Mouse (Mus musculus) forebrain, postnatal 0 days (tissue): ENCODE data around the gene Ptprm. TPM values are rescaled to one million over a fixed set of nuclear protein-coding genes. Genes with fewer than 3 reads are reported as not detected.

Source experiments
- ATAC-seq: fragments of 200-750 bp; cut with Nextera tagmentation; 2 replicates; pipeline ENCODE4 v1.8.0; 2017; ENCODE audit warnings: mild to moderate bottlenecking, moderate library complexity
- DNase-seq: peaks from one replicate; pipeline ENCODE4 v3.0.0-alpha.2; 2015
- H3K27ac ChIP-seq: fragments of 300-500 bp; sonication (generic); 2 replicates; pipeline ENCODE4 v1.5.1; 2014; ENCODE audit warnings: low read depth, mild to moderate bottlenecking, antibody characterized with exemption, low read length, moderate library complexity, mixed read lengths
- H3K27me3 ChIP-seq: fragments of 300-500 bp; sonication (generic); 2 replicates; pipeline ENCODE4 v1.6.1; 2014; ENCODE audit warnings: mild to moderate bottlenecking, low read length, mixed read lengths; ENCODE audit not compliant: insufficient read depth
- H3K36me3 ChIP-seq: fragments of 300-500 bp; sonication (generic); 2 replicates; pipeline ENCODE4 v1.6.1; 2014; ENCODE audit warnings: mild to moderate bottlenecking, moderate library complexity; ENCODE audit not compliant: insufficient read depth
- H3K4me1 ChIP-seq: fragments of 300-500 bp; sonication (generic); 2 replicates; pipeline ENCODE4 v1.6.1; 2014; ENCODE audit warnings: antibody characterized with exemption; ENCODE audit not compliant: insufficient read depth
- H3K4me2 ChIP-seq: fragments of 300-500 bp; sonication (generic); 2 replicates; pipeline ENCODE4 v1.6.1; 2014; ENCODE audit warnings: low read depth, mild to moderate bottlenecking, moderate library complexity
- H3K4me3 ChIP-seq: fragments of 300-500 bp; sonication (generic); 2 replicates; pipeline ENCODE4 v1.5.1; 2014; ENCODE audit warnings: low read depth, low read length, mixed read lengths
- H3K9ac ChIP-seq: fragments of 300-500 bp; sonication (generic); 2 replicates; pipeline ENCODE4 v1.6.1; 2014; ENCODE audit warnings: mild to moderate bottlenecking
- H3K9me3 ChIP-seq: fragments of 300-500 bp; sonication (generic); 2 replicates; pipeline ENCODE4 v1.6.1; 2016; ENCODE audit warnings: low read length
- CTCF ChIP-seq: sonication (generic); IDR thresholded peaks from 2 replicates; pipeline ENCODE4 v1.5.1; 2016; ENCODE audit warnings: antibody characterized with exemption, control low read depth, low read depth
- WGBS: fragments of 180-500 bp; shearing (Covaris S2); extraction: QIAGEN DNeasy Blood & Tissue Kit; methylation state at CpG from one replicate; pipeline ENCODE4 v1.1.7; 2014; 5-methylcytosine and 5-hydroxymethylcytosine counted together
- polyA plus RNA-seq: library from polyadenylated mRNA; unstranded; fragments of >200 nt; fragmentation: Nextera tagmentation; extraction: Ambion mirVana; gene quantifications from 2 replicates; pipeline ENCODE4 v1.2.1, GENCODE M21; 2015
- total RNA-seq: library from RNA; depleted of rRNA; stranded (reverse); fragments of >200 nt; gene quantifications from 2 replicates; pipeline ENCODE4 v1.2.3, GENCODE M21; 2014

Ptprm gene
- total and polyA plus RNA-seq, 2 experiments from 2014 or later: 12.9 to 33.2 TPM

DNA sequence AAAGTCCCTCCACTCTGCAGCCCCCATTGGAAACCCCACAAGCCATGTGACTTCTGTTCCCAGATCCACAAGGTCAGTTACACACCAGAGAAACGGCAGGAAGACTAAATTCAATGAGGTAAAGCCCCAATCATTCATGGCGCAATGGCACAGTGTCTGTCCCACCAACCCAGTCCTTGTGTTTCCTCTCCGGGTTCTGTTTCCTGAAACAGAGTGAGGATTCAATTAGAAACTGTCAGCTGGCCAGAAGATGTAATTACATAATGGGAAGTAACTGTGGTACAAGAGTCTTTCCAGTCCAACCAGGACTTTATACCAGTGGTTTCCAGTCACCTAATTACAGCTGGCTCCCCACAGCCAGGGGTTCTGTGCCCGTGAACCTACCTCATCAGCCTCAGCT is 24.8 kb downstream of the Ptprm start:
- no peak overlapping the region for H3K4me3 ChIP-seq
- DNase-seq (no peak), ATAC-seq (no peak)
- no peak overlapping the region for H3K27ac ChIP-seq
- H3K9ac ChIP-seq: no peak overlapping the region
- no peaks in the 10 kb centered on the region for H3K9me3 ChIP-seq
- no peak for TF ChIP-seq CTCF
- H3K36me3 ChIP-seq: no peaks in the 10 kb centered on the region
- H3K4me1 ChIP-seq: no peaks in the 10 kb centered on the region
- 69% methylated on average over 4 of the region's 4 CpGs for WGBS
- H3K4me2 ChIP-seq: no peak overlapping the region
- H3K27me3 ChIP-seq: no peaks in the 10 kb centered on the region

DNA sequence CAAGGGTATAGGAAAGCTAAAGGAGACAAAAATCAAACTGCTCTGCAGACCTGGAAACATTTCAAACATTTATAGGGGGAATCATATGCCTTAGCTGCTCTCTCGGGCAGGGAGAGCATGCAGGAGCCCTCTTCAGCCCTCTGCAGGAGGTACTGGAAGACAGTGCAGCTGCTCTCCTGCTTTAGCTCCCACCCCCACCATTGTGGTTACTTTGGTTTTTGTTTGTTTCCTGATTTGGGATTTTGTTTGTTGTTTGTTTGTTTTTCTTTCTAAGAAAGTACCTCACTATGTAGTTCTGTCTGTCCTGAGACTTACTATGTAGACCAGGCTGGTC is 29.8 kb downstream of the Ptprm start:
- no peak overlapping the region for H3K27ac ChIP-seq
- H3K4me3 ChIP-seq: no peak overlapping the region
- no peak overlapping the region for H3K9ac ChIP-seq
- ATAC-seq: no peak
- no peaks in the 10 kb centered on the region for H3K9me3 ChIP-seq
- H3K4me1 ChIP-seq: no peaks in the 10 kb centered on the region
- H3K4me2 ChIP-seq: no peak overlapping the region
- 29% methylated on average over 1 of the region's 1 CpGs for WGBS
- H3K27me3 ChIP-seq: no peaks in the 10 kb centered on the region
- TF ChIP-seq CTCF: no peak
- H3K36me3 ChIP-seq: no peaks in the 10 kb centered on the region
- no peak for DNase-seq

- Histone ChIP-seq H3K36me3 (no peaks in the 10 kb centered on the region), H3K27ac (no peak overlapping the region), H3K4me1 (no peaks in the 10 kb centered on the region), H3K9me3 (no peaks in the 10 kb centered on the region), H3K9ac (no peak overlapping the region), H3K4me3 (no peak overlapping the region), H3K4me2 (no peak overlapping the region), H3K27me3 (no peaks in the 10 kb centered on the region)
- ATAC-seq: 0 out of 2 replicates have a peak, but pooled peaks have one; percentile 16
- WGBS: 13% methylated on average over 11 of the region's 11 CpGs
- no peak for TF ChIP-seq CTCF
- DNase-seq: no peak
These were observed 30.3 kb downstream of the Ptprm start for GRCm38 (mm10) chr17:67323777-67324498.

- ATAC-seq (no peak), DNase-seq (no peak)
- H3K4me2 ChIP-seq: no peak overlapping the region
- H3K27ac ChIP-seq: no peak overlapping the region
- H3K9me3 ChIP-seq: no peaks in the 10 kb centered on the region
- H3K9ac ChIP-seq: no peak overlapping the region
- no peak overlapping the region for H3K4me3 ChIP-seq
- H3K36me3 ChIP-seq: no peaks in the 10 kb centered on the region
- no peaks in the 10 kb centered on the region for H3K27me3 ChIP-seq
- WGBS: 67% methylated on average over 4 of the region's 4 CpGs
- TF ChIP-seq CTCF: no peak
- no peaks in the 10 kb centered on the region for H3K4me1 ChIP-seq
These were observed 39.6 kb downstream of the Ptprm start for GRCm38 (mm10) chr17:67314491-67315205.

GRCm38 (mm10) chr17:67308421-67308820 is 45.8 kb downstream of the Ptprm start:
- 89% methylated on average over 3 of the region's 3 CpGs for WGBS
- no peaks in the 10 kb centered on the region for H3K9me3 ChIP-seq
- H3K27ac ChIP-seq: no peak overlapping the region
- no peak for DNase-seq
- 0 out of 2 replicates have a peak, but pooled peaks cover 8% of the 10 kb centered on the region for H3K4me1 ChIP-seq
- ATAC-seq: no peak
- no peak overlapping the region for H3K9ac ChIP-seq
- no peaks in the 10 kb centered on the region for H3K36me3 ChIP-seq
- H3K27me3 ChIP-seq: no peaks in the 10 kb centered on the region
- H3K4me2 ChIP-seq: no peak overlapping the region
- no peak for TF ChIP-seq CTCF
- H3K4me3 ChIP-seq: no peak overlapping the region

- DNase-seq: peak; percentile 30
- 56% methylated on average over 10 of the region's 10 CpGs for WGBS
These were observed 48.0 kb downstream of the Ptprm start for GRCm38 (mm10) chr17:67306066-67306845.

More at GRCm38 (mm10) chr17:67306066-67306845, 48.0 kb downstream of the Ptprm start:
- H3K4me2 ChIP-seq: no peak overlapping the region
- no peak overlapping the region for H3K9ac ChIP-seq
- peak; percentile 77; the same call in 1 of the 2 replicates for ATAC-seq
- H3K9me3 ChIP-seq: no peaks in the 10 kb centered on the region
- H3K4me3 ChIP-seq: no peak overlapping the region
- no peaks in the 10 kb centered on the region for H3K36me3 ChIP-seq
- 0 out of 2 replicates have a peak, but pooled peaks cover 10% of the 10 kb centered on the region for H3K4me1 ChIP-seq
- no peaks in the 10 kb centered on the region for H3K27me3 ChIP-seq
- TF ChIP-seq CTCF: no peak
- H3K27ac ChIP-seq: no peak overlapping the region
